Mouse (Mus musculus): Measurements from ENCODE around the gene Msi1. TPM values are rescaled to one million over a fixed set of nuclear protein-coding genes. Genes with fewer than 3 reads are reported as not detected.

Gene Msi1
- total and polyA plus RNA-seq, 2 experiments from 2014 or later = 1.1 to 5.6 TPM

GRCm38 (mm10) chr5:115465642-115466420 lies 36.4 kb downstream of the Msi1 start, which contains the start of gene Pla2g1b:
Pla2g1b (plus strand) TSS chr5:115466262.
- TF ChIP-seq CTCF (IDR thresholded peaks at IDR 0.05; ENCODE audit: low read depth) (no peak), EP300 (IDR thresholded peaks at IDR 0.05; ENCODE audit: low read depth) (no peak)
- DNase-seq (ENCODE audit: low spot score) (no peak), ATAC-seq (ENCODE audit: insufficient read depth, low read depth) (no peak)
- Histone ChIP-seq H3K36me3 (replicated peaks; ENCODE audit: control insufficient read depth, insufficient read depth, low read length) (no peaks in the 10 kb centered on the region), H3K9ac (replicated peaks; ENCODE audit: low read depth, low read length) (no peak within 1 kb of the TSS), H3K27me3 (ENCODE audit: control insufficient read depth, insufficient read depth, low read length) (0 out of 2 replicates have a peak, but pooled peaks cover 5% of the 10 kb centered on the region), H3K4me2 (ENCODE audit: low read depth, low read length) (no peak within 1 kb of the TSS), H3K4me3 (ENCODE audit: low read depth, low read length) (no peak within 1 kb of the TSS), H3K4me1 (ENCODE audit: control insufficient read depth, insufficient read depth) (no peaks in the 10 kb centered on the region), H3K27ac (ENCODE audit: low read depth) (no peak within 1 kb of the TSS), H3K9me3 (replicated peaks; ENCODE audit: control insufficient read depth, low read length) (no peaks in the 10 kb centered on the region)
- 37% methylated on average over 9 of the region's 9 CpGs for WGBS

GRCm38 (mm10) chr5:115469791-115470190 lies 40.4 kb downstream of the Msi1 start:
- TF ChIP-seq EP300 (IDR thresholded peaks at IDR 0.05; ENCODE audit: low read depth) (no peak), CTCF (IDR thresholded peaks at IDR 0.05; ENCODE audit: low read depth) (no peak)
- no peak for DNase-seq (ENCODE audit: low spot score)
- 0 out of 2 replicates have a peak, but pooled peaks cover 5% of the 10 kb centered on the region for H3K27me3 ChIP-seq (ENCODE audit: control insufficient read depth, insufficient read depth, low read length)
- no peak overlapping the region for H3K4me2 ChIP-seq (ENCODE audit: low read depth, low read length)
- H3K9ac ChIP-seq (replicated peaks; ENCODE audit: low read depth, low read length) = no peak overlapping the region
- no peaks in the 10 kb centered on the region for H3K36me3 ChIP-seq (replicated peaks; ENCODE audit: control insufficient read depth, insufficient read depth, low read length)
- H3K4me1 ChIP-seq (ENCODE audit: control insufficient read depth, insufficient read depth) = no peaks in the 10 kb centered on the region
- no peak overlapping the region for H3K27ac ChIP-seq (ENCODE audit: low read depth)
- no peak overlapping the region for H3K4me3 ChIP-seq (ENCODE audit: low read depth, low read length)
- WGBS = 72% methylated on average over 6 of the region's 6 CpGs
- H3K9me3 ChIP-seq (replicated peaks; ENCODE audit: control insufficient read depth, low read length) = no peaks in the 10 kb centered on the region
- ATAC-seq (ENCODE audit: insufficient read depth, low read depth) = no peak

- no peak for DNase-seq (ENCODE audit: low spot score)
- Histone ChIP-seq H3K36me3 (replicated peaks; ENCODE audit: control insufficient read depth, insufficient read depth, low read length) (no peaks in the 10 kb centered on the region), H3K4me3 (ENCODE audit: low read depth, low read length) (no peak overlapping the region), H3K4me2 (ENCODE audit: low read depth, low read length) (no peak overlapping the region), H3K9ac (replicated peaks; ENCODE audit: low read depth, low read length) (no peak overlapping the region), H3K9me3 (replicated peaks; ENCODE audit: control insufficient read depth, low read length) (no peaks in the 10 kb centered on the region), H3K27me3 (ENCODE audit: control insufficient read depth, insufficient read depth, low read length) (0 out of 2 replicates have a peak, but pooled peaks cover 5% of the 10 kb centered on the region), H3K4me1 (ENCODE audit: control insufficient read depth, insufficient read depth) (no peaks in the 10 kb centered on the region), H3K27ac (ENCODE audit: low read depth) (no peak overlapping the region)
- TF ChIP-seq CTCF (IDR thresholded peaks at IDR 0.05; ENCODE audit: low read depth) = peak; percentile 73
- no peak for TF ChIP-seq EP300 (IDR thresholded peaks at IDR 0.05; ENCODE audit: low read depth)
- 34% methylated on average over 20 of the region's 20 CpGs for WGBS
- no peak for ATAC-seq (ENCODE audit: insufficient read depth, low read depth)
These were observed 41.5 kb downstream of the Msi1 start for GRCm38 (mm10) chr5:115470766-115471531.

DNA sequence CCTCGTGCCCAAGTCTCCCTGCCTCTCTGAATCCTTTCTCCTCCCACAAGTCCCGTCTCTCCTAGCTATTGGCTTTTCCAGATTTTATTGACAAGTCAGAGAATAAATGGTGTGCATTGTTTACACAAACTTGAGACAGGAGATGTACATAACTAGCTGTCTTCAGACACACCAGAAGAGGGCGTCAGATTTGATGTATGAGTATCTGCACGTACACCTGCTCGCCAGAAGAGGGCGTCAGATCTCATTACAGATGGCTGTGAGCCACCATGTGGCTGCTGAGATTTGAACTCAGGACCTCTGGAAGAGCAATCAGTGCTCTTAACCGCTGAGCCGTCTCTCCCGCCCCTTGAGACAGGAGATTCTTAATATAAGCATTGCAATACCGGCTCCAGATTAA lies 43.8 kb downstream of the Msi1 start:
- no peaks in the 10 kb centered on the region for H3K4me1 ChIP-seq (ENCODE audit: control insufficient read depth, insufficient read depth)
- TF ChIP-seq CTCF (IDR thresholded peaks at IDR 0.05; ENCODE audit: low read depth) = no peak
- TF ChIP-seq EP300 (IDR thresholded peaks at IDR 0.05; ENCODE audit: low read depth) = no peak
- WGBS = 71% methylated on average over 10 of the region's 10 CpGs
- ATAC-seq (ENCODE audit: insufficient read depth, low read depth) = no peak
- DNase-seq (ENCODE audit: low spot score) = no peak
- 0 out of 2 replicates have a peak, but pooled peaks cover 2% of the 10 kb centered on the region for H3K36me3 ChIP-seq (replicated peaks; ENCODE audit: control insufficient read depth, insufficient read depth, low read length)
- H3K4me3 ChIP-seq (ENCODE audit: low read depth, low read length) = no peak overlapping the region
- 0 out of 2 replicates have a peak, but pooled peaks cover 5% of the 10 kb centered on the region for H3K27me3 ChIP-seq (ENCODE audit: control insufficient read depth, insufficient read depth, low read length)
- no peak overlapping the region for H3K4me2 ChIP-seq (ENCODE audit: low read depth, low read length)
- no peaks in the 10 kb centered on the region for H3K9me3 ChIP-seq (replicated peaks; ENCODE audit: control insufficient read depth, low read length)
- H3K9ac ChIP-seq (replicated peaks; ENCODE audit: low read depth, low read length) = no peak overlapping the region
- no peak overlapping the region for H3K27ac ChIP-seq (ENCODE audit: low read depth)

DNA sequence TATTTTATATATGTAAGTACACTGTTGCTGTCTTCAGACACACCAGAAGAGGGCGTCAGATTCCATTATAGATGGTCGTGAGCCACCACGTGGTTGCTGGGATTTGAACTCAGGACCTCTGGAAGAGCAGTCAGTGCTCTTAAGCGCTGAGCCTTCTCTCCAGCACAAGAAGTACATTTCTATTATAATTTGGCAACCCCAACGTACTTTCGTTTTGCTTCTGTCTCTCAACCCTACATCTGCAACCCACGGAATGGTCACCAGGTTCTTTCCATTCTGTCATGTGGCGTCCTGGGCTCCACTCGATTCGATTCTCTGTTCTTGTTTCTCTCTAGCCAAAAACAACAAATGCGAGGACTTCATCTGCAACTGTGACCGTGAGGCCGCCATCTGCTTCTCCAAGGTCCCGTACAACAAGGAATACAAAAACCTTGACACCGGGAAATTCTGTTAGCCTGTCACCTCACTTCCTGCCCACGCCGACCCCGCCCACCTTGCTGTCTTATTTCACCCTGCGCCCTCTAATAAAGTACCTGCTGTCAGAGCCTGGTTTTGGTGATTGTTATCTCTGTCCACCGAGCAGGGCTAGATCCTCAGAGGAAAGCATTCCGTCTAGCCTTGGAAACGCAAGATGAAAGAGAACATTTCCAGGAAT lies 44.9 kb downstream of the Msi1 start:
- H3K4me3 ChIP-seq (ENCODE audit: low read depth, low read length) = 0 out of 2 replicates have a peak overlapping the region, but pooled peaks have one; percentile 9
- 0 out of 2 replicates have a peak, but pooled peaks cover 5% of the 10 kb centered on the region for H3K27me3 ChIP-seq (ENCODE audit: control insufficient read depth, insufficient read depth, low read length)
- no peaks in the 10 kb centered on the region for H3K9me3 ChIP-seq (replicated peaks; ENCODE audit: control insufficient read depth, low read length)
- WGBS = 57% methylated on average over 22 of the region's 22 CpGs
- H3K4me1 ChIP-seq (ENCODE audit: control insufficient read depth, insufficient read depth) = no peaks in the 10 kb centered on the region
- H3K4me2 ChIP-seq (ENCODE audit: low read depth, low read length) = peak overlapping the region; percentile 31
- ATAC-seq (ENCODE audit: insufficient read depth, low read depth) (no peak), DNase-seq (ENCODE audit: low spot score) (peak; percentile 33)
- no peak overlapping the region for H3K27ac ChIP-seq (ENCODE audit: low read depth)
- no peak for TF ChIP-seq EP300 (IDR thresholded peaks at IDR 0.05; ENCODE audit: low read depth)
- TF ChIP-seq CTCF (IDR thresholded peaks at IDR 0.05; ENCODE audit: low read depth) = no peak
- H3K9ac ChIP-seq (replicated peaks; ENCODE audit: low read depth, low read length) = no peak overlapping the region
- peaks cover 4% of the 10 kb centered on the region for H3K36me3 ChIP-seq (replicated peaks; ENCODE audit: control insufficient read depth, insufficient read depth, low read length)
